Mouse (Mus musculus) brain, adult 2 months (tissue): Measurements from ENCODE around the gene P3h4.
A peak's percentile ranks its signal among the peaks of the same experiment; 100 is the strongest.

ENCODE experiments used
- DNase-seq: peaks from one replicate; pipeline ENCODE4 v3.0.0; 2011; ENCODE audit warnings: low read depth, low spot score

Gene P3h4

DNA sequence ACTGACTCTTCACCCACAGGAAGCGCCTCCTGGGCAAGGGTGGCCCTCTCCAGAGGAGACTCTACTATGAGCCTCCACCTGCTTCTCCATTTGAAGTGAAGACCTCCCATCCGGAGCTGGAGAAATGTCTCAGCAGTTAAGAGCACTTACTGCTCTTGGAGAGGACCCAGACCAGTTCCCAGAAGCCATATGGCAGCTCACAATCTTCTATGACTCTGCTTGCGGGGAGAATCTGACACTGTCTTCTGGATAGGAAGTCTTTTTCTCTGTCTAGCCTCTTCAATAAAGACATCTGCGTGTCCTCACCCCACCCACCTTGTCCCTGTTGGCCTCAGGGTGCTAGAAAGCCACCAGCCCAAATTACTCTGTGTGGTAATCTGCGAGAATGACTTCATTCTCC is 21.7 kb downstream of the P3h4 start:
- peak; percentile 80 for DNase-seq

DNA sequence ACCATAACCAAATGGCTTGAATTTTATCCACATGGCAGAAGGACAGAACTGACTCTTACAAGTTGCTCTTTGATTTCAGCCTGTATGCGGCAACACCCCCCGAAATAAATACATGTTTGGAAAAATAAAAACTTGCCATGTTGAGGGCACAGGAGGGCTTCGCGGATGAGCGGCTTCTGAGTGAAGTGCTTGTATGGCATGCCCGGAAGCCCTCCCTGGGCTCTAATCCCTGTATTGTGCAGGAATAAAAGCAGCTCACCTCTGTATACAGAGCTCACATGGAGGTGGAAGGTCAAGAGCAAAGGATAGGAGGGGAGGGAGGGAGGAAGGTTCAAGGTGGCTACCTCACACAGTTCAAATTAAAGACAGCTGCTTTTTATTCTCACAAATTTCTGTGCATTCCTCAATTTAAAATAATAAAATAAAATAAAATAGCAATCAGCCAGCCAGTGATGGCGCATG is 22.7 kb downstream of the P3h4 start:
- DNase-seq: no peak

DNA sequence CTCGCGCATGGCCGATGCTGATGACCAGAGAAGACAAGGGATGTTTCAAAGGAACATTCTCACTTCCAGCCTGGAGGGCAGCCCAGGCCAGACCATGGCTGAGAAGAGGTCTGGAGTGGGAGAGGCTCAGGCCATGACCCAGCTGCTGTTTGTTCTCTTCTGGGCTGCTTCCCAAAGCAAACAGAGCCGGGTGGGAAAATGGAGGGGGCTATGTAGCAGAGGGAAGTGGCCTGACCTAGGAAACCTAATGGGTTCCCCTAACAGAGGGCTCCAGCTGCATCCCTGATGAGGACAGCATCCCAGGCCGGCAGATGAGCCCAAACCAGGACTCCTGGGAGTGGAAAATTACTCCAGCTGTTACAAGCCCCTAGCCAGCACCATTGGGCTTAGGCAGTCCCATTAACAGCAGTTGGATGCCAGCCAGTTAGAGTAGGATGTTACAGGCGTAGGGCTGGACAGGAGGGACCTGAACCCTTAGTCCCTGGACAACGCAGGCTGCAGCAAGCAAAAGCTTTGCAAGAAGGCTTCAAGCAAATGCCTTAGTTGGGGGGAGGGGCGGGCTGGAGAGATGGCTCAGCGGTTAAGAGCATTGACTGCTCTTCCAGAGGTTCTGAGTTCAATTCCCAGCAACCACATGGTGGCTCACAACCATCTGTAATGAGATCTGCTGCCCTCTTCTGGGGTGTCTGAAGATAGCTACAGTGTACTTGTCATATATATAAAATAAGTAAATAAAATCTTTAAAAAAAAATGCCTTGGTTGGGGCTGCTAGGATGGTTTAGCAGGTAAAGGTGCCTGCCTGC is 23.4 kb downstream of the P3h4 start:
- DNase-seq: peak; percentile 86

DNA sequence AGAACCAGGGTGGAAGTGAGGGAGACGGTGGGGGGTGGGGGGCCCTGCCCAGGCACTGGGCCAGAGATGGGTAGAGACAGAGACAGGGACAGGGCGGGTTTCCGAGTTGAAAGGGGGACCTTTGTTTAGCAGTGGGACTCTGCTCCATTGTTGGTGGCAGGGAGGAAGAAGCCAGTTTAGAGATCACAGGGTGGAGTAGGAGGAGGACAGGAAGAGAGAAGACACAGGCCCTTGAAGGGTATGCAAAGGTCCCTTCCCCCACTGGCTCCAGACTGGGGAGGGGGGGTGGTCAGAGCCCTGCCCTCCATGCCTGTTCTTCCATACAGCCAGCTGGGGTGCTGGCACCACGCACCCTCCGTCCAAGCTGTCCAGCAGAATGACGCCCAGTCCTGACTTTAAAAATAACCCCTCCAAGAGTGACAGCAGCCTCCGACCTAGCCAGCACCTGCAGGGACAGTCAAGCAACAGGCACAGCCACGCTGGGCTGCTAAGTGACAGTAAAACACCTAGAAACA is 24.6 kb downstream of the P3h4 start:
- DNase-seq: peak; percentile 94

DNA sequence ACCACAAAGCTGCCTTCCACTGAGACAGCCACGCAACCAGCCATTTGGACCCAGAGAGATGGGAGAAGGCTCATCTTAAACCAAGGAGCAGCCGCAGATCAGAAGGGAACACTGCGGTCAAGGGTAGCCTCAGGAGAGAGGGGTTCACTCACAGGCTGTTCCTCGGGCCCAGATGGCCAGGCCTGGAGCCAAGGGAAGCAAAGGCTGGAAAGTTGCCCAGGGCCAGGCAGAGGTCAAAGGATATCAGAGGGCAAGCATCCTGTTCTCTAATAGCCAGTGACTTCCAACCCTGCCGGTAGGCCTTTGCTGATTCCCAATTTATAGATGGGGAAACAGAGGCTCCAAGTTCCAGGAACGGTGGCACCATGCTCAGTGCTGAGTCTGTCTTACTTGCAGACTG is 26.0 kb downstream of the P3h4 start:
- peak; percentile 69 for DNase-seq

DNA sequence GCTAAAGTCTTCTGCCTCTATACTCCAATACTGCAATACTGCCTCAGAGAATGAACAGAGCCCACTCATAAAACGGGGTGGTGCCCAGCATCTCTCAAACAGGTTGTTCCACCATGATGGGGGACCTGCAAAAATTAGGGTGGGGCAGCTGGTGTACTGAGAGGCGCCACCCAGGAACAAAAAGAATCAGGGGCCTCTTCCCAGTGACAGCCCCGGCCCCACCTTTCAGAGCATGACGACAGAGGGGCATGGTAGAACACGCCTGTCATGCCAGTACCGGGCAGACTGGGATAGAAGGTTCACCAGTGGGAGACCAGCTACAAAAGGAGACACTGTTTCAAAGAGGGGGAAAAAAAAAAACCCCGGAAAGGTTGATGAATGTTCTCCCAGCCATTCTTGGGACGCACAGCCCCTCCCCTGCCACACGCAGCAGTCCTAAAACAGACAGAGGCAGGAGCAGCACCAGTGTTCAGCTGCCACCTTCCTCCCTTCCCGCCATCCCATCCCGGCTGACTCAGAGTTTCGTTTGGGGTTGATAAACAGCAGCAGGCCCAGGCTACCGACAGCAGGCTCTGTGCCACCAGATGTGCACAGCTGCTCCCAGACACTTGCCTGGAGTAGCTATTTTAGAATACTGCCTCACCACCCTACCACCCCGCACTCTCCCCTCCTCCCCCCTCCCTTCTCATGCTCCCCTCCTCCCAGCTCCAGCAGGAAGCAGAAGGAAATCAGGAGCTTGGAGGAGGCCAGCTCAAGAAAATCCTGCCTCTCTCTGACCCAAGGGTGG is 26.9 kb downstream of the P3h4 start:
- DNase-seq: peak; percentile 92

DNA sequence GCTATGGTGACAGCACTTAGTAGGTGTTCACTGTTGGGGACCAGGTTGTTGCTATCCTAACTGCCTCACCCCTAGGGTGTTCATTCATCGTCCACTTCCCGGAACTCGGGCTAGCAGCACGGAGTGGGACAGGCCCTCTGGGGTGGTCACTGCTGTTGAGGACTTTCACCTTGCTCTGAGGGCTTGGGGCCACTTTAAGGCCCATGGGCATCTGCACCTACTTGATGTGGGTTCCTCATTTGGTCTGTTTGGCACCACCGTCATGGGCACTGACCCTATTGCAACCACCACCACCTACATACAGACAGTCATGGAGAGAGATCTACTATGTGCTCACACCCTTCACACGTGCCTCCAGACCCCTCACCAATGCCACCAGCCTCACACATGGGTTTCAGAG is 27.5 kb downstream of the P3h4 start:
- DNase-seq: no peak

DNA sequence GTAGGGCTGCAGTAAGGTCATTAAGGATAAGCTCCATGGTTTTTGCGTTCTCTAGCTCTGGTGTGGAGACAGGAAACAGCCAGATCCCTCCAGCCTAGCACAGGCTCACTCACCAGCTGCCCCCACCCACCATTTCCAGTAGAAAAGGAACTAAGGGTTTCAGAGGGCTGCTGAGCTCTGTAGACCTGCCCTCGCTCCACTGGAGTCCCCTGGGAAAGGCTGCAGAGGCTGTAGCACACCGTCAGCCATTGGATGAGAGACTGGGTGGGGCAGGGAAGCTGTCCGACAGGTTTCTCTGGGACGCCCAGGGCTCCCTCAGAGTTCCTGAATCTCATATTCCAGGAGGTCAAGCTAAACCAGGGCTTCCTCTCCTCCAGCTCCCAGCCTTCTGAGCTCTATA is 28.1 kb downstream of the P3h4 start:
- DNase-seq: no peak

DNA sequence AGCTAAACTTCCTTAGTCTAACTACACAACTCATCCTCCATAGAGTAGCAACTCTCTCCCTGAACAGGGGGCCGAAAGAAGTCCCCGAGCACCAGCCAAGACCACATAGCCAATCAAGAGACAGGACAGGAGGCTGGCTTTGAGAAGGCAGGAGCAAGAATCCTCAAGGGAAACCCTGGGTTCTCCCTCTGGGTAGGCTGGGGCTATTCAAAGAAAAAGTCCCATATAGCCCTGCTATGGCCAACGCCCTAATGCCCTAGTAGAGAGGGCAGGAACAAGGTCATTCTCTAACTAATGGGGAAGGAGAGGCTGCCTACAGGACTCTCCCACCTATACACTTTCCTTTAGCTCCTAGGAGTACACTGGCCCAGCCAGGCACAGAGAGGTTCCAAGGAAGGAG is 29.6 kb downstream of the P3h4 start:
- DNase-seq: no peak

DNA sequence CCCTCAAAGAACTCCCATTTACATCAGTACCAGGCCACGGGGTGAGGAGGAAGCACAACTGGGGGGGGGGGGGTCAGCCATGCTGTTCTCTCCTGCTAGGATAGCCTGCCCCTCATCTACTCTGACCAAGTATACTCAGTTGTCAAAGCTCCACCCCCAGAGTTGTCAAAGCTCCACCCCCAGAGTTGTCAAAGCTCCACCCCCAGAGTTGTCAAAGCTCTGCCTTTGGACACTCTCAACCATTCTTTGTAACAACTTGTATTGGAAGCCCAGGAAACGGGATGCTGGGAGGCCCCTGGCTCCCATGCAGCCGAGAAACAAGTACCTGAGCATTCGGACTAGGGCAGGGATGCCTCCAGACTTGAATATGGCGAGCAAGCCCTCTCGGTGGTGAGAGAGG is 32.0 kb downstream of the P3h4 start:
- no peak for DNase-seq

DNA sequence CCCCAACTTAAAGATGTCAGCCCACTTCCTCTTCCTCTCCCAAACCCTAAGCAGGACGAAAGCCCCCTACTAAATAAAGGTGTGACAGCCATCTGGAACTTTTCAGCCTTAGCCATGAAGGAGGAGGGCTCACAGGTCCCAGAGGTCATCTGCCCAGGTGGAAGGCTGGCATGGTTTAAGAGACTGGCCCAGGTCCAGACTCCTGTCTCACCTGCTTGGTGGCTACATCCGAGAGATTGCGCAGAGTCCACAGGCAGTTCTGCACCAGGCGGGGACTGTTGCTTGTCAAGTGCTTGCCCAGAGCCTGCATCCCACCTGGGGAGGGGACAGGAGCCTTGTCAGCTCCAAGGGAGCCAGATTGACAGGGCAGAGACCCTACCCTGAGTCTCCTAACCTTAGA is 35.3 kb downstream of the P3h4 start:
- DNase-seq: no peak

DNA sequence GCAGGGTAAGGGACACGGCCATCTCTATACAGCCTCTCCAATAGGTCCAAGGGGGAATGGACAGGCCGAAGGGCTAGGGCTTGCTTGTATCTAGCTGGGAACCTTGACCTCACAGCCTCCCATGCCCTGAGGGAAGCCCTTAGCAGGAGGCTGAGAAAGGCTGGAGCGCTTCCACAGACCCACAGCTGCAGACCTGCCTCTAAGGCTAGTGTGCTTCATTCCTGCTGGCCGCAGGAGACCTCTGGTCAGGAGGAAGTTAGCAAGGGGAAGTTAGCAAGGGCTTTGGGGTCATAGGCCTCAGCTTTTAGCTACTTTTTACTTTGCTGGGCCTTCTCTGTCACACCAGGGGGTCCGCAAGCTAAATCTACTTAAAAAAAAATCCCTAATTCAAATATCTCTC is 36.2 kb downstream of the P3h4 start:
- no peak for DNase-seq

DNA sequence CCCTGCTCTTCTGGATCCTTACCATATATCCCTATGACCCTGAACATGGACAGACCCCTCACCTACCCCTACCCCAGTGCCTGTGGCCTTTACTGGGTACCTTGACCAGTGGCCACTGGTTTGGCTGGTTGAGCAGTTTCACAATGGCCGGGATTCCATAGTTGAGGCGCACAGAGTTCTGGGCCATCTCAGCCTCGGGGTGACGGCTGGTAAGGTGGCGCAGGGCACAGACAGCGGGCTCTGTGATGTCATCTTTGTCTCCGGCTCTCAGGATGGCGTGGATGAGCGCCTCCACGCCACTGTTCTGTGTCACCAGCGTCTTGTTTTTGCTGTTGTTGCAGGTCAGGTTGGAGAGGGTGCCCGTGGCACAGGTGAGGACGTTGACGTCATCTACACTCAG is 36.6 kb downstream of the P3h4 start:
- DNase-seq: no peak

DNA sequence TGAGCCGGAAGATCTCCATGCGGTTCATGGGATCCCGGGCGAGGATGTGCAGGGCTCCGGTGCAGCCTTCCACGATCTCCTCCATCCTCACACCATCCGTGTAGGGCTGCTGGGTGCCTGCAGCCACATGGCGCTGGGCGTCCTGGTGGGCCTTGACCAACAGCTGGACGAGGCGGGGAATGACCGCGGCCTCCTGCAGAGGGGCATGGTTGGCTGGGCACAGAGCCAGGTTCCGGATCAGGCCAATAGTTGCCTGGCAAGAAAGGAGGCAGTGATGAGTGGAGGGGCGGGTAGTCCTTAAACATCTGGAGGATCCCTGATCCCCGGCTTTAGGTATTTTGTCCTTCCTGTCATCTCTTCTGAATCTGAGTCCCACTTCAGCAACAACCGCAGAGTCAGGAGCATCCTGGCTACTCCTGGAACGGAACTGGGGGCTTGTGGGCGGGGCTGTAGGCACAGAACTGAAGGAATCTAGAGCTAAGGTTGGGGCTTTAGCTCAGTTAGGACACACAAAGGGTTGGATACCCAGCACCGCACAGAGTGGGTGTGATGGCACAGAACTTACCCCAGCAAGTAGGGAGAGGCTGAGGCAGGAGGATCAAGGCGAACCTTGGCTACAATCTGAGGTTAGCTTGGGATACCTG is 37.8 kb downstream of the P3h4 start:
- no peak for DNase-seq

DNA sequence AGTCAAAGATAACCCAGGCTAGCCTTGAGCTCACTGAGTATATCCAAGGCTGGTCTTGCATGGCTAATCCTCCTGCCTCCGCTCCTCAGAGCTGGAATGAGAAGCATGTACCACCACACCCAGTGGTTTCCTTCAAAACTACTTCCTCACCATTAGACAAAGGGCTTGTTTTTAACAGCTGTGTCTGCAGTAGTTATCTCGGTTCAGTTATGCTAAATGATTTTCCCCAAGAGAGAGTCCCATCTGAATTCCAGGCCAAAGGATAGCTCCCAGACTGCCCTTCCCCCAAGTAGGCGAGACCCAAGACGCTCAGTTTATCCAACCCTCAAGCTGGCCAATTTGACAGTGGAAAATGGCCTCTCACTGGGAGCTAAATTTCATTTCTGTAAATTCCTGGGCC is 38.6 kb downstream of the P3h4 start:
- no peak for DNase-seq

DNA sequence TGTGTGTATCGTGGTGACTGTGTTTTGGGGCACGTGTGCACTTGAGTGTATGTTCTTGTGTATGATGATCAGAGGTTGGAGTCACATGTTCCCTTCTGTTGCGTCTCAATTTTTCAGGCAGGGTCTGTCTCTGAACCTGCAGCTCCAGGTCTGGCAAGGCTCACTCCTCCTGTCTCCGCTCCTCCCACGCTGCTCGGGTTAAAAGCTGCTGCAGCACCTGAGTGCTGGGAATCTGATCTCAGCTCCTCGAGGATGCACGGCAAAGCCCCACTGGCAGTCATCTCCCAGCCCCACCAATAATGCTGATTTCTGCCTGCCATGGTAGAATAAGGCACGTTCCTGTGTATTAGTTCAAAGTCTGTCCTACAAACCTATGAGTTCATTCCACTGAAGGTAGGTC is 39.5 kb downstream of the P3h4 start:
- DNase-seq: no peak

DNA sequence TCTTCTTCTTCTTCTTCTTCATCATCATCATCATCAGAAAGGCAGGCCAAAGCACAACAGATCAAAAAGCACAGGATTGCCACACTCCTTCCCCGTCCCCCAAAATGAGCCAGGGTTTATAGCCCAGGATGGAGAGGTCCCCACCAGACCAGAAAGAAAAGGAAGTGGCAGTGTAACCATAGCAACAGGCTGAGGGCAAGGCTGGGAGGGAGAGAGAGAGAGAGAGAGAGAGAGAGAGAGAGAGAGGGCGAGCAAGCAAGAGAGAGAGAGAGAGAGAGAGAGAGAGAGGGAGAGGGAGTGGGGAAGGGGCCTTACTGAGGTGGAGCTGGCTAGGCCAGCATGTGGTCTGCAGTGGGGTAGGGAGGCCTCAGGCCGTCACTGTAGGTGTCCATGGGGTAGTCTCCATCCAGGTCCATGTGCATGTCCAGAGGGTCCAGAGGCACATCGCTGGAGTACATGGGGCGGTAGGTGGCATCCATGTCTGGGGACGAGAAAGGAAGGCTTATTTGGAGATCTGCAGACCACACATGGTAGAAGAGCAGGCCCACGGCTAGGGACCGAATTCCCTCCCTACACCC is 42.6 kb downstream of the P3h4 start:
- no peak for DNase-seq

DNA sequence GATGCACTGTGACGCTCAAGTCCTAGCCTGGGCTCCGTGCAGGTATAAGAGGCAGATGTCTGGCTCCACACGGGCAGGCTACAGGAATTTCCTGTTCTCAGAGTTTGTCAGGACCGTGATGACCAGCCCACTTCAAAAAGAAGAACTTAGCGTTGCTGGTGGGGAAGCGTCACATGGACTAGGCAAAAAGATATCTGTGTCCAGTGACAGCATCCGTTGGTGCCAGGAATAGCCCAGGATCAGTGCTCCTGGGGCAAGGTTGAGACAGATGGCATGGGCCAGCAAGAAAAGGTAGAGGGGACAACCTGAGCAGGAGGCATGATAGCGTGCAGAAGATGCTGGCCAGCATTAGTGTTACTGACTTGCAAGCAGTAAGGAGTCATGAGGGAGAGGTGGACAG is 44.8 kb downstream of the P3h4 start:
- peak; percentile 69 for DNase-seq

DNA sequence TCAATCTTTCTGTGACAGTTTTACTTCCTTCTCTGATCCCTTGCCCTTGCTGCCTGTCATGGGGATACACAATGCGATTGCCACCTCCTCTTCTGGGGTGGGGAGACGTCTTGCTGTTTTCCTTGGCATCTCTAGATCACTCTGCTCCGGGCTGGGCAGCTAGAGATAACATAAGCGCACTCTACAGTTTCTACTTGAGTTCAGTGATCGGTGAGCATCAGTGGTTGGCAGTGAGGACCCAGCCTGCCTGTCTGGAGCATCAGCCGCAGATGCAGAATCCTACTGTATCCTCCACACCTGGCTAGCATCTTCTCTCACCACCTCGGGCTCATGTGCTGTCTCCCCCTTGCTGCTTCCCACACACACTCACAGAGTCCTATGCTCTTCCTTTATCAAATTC is 45.5 kb downstream of the P3h4 start:
- DNase-seq: no peak

DNA sequence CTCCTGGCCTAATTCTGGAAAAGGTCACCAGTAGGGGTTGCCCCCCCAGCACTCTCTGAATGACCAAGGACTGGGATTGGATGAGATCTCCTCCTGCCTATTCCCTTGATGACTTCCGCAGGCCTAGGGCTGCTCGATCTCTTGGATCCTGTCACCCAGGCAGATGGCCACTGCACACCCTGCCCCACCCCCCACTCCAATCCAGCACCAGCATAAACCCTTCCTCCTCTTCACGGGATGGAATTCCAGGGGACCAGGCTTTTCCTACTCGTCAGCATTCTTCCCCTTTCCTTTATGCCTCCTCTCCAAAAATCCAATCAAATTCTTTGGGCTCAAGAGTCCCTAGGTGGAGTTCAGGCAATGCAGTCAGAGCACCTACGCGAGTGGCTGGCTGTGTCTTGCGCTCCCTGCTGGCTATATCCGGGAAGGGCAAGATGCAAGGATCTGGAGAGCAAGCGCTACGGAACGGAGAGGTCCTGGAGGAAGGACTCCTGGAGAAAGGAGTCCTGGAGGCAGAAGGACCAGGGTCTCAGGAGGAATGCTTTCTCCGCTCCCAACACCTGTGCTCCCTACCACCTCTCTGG is 51.6 kb downstream of the P3h4 start:
- peak; percentile 90 for DNase-seq

DNA sequence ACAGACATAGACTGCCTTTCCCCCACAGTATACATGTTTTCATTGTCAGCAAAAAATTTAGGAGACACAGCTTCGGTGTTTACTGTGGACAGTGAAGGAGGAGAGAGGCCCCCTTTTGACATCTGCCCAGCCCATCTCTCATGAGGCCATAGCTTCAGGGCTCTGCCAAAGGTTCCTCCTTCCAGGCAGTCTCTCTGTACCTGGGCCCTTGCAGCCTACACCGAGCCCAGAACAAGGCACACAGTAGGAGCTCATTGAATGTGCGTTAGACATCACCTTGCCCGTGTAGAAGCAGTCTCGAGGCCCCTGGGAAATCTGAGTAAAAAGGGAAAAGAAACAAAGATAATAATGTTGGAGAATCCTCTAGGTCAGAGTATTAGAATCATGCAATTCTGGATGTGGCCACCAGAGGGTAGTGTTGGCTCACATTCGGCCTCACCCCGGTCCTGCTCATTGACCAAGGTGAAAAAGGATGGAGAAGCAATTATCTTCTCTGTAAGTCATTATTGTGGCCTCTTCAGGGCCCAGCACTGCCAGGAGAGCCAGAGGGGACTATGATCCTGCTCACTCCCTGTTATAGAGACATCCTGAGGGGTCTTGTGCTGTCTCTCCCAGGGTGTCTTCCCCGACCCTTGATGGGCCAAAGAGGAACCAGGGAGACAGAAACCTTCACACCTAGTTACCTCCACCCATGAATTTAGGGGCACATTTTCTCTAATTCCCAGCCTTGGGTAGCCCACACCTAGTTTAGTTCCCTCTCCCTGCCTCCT is 52.2 kb downstream of the P3h4 start:
- DNase-seq: peak; percentile 82
